Mouse (Mus musculus): ENCODE results near the gene Tmem128.

GRCm38 (mm10) chr5:38301761-38302411, 41.9 kb downstream of the Tmem128 start:
- TF ChIP-seq CTCF (IDR thresholded peaks at IDR 0.05; ENCODE audit: low read depth, low read length) (no peak), POLR2A (IDR thresholded peaks at IDR 0.05; ENCODE audit: borderline replicate concordance, low read depth, low read length) (no peak)

All from bone marrow macrophage, adult 2 months (primary cell).